Mouse (Mus musculus): ENCODE measurements around the gene Ndufv1. TPM values are rescaled to one million over a fixed set of nuclear protein-coding genes. Genes with fewer than 3 reads are reported as not detected.

The Ndufv1 gene
- polyA plus RNA-seq, 1 experiment from 2014 or later, result 552 TPM

DNA sequence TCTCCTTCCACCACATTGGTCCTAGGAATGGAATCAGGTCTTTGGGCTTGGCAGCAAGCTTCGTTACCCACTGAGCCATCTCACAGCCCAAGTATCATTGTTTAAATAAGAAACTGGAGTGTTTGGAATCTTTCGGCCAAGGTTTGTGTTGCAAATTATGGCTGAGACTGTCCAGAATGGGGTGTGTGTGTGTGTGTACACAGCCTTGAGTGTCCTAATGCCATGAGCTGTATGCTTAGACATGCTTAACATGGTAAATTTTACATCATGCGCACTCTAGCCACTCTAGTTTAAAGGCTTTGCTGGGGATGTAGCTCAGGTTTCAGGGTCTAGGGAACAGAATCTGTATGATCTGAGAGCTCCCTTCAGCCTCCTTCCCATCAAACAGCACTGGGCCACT is 17.1 kb downstream of the Ndufv1 start:
- no peak for ATAC-seq (ENCODE audit: insufficient number of reproducible peaks, insufficient read depth, low FRiP score, low read depth)
- no peak overlapping the region for H3K9ac ChIP-seq (ENCODE audit: low read length)
- H3K4me1 ChIP-seq (ENCODE audit: control insufficient read depth in 2 of 2, insufficient read depth in 2 of 2, low read length in 2 of 2), result peaks cover 2 to 6% of the 10 kb centered on the region in 2 experiments; a peak in 3 of 4 replicates
- 88% methylated on average over 3 of the region's 3 CpGs for WGBS
- no peaks in the 10 kb centered on the region for H3K9me3 ChIP-seq (ENCODE audit: control insufficient read depth, low read length)
- H3K4me2 ChIP-seq (ENCODE audit: low read length), result no peak overlapping the region
- H3K27ac ChIP-seq (replicated peaks in 1 of 2; ENCODE audit: control insufficient read depth in 1 of 2, insufficient read depth in 1 of 2, low read depth in 2 of 2, low read length in 2 of 2), result no peak overlapping the region
- H3K4me3 ChIP-seq (ENCODE audit: control insufficient read depth in 1 of 2, insufficient read depth in 1 of 2, low read depth in 1 of 2, low read length in 2 of 2), result no peak overlapping the region
- H3K36me3 ChIP-seq (ENCODE audit: control insufficient read depth, insufficient read depth, low read length), result no peaks in the 10 kb centered on the region
- no peaks in the 10 kb centered on the region for H3K27me3 ChIP-seq (ENCODE audit: control insufficient read depth, insufficient read depth, low read length)

DNA sequence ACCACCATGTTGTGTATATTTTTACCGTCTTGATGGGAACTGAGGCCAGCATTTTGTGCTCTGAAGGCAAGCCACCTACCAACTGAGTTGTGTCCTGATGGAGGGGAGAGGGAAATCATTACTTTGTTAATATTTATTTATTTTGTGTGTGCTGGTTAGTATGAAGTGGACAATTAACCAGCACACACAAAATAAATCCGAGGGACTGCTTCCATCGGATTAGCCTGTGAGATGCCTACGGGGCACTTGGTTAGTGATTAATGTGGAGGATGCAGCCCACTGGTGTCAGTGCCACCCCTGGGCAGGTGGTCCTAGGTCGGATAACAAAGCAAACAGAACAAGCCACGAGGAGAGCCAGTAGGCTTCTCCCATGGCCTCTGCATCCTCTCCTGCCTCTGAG is 17.7 kb downstream of the Ndufv1 start:
- WGBS, result 69% methylated on average over 6 of the region's 6 CpGs
- Histone ChIP-seq H3K27ac (replicated peaks in 1 of 2; ENCODE audit: control insufficient read depth in 1 of 2, insufficient read depth in 1 of 2, low read depth in 2 of 2, low read length in 2 of 2) (no peak overlapping the region), H3K4me2 (ENCODE audit: low read length) (no peak overlapping the region), H3K4me1 (ENCODE audit: control insufficient read depth in 2 of 2, insufficient read depth in 2 of 2, low read length in 2 of 2) (peaks cover 2 to 6% of the 10 kb centered on the region in 2 experiments; a peak in 3 of 4 replicates), H3K4me3 (ENCODE audit: control insufficient read depth in 1 of 2, insufficient read depth in 1 of 2, low read depth in 1 of 2, low read length in 2 of 2) (no peak overlapping the region), H3K9me3 (ENCODE audit: control insufficient read depth, low read length) (no peaks in the 10 kb centered on the region), H3K9ac (ENCODE audit: low read length) (no peak overlapping the region), H3K36me3 (ENCODE audit: control insufficient read depth, insufficient read depth, low read length) (no peaks in the 10 kb centered on the region), H3K27me3 (ENCODE audit: control insufficient read depth, insufficient read depth, low read length) (no peaks in the 10 kb centered on the region)
- no peak for ATAC-seq (ENCODE audit: insufficient number of reproducible peaks, insufficient read depth, low FRiP score, low read depth)

DNA sequence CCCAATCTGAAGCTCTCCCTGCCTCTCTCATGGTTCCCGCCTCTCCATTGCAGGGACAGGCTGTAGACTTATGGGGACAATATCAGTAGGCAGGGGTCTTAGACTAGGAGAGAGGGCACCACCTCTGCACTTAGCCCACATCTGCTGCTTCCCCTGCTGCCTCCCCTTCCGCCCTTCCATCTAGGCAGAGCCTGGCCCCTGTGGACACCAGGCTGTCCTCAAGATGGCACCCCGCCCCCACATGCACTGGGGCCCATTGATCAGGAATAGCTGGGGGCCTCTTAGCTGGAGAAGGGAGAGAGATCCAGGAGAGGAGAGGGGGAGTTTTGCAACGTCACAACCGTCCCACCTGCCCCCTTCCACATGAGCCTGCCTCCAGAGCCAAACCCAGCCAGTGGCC is 20.2 kb downstream of the Ndufv1 start, which contains the start of gene Tbx10:
Tbx10 (plus strand) TSS at position 337 of the 400 bp plus-strand sequence.
- Histone ChIP-seq H3K4me2 (ENCODE audit: low read length) (no peak within 1 kb of the TSS), H3K4me1 (ENCODE audit: control insufficient read depth in 2 of 2, insufficient read depth in 2 of 2, low read length in 2 of 2) (no peaks in the 10 kb centered on the region), H3K4me3 (ENCODE audit: control insufficient read depth in 1 of 2, insufficient read depth in 1 of 2, low read depth in 1 of 2, low read length in 2 of 2) (no peak within 1 kb of the TSS), H3K27ac (replicated peaks in 1 of 2; ENCODE audit: control insufficient read depth in 1 of 2, insufficient read depth in 1 of 2, low read depth in 2 of 2, low read length in 2 of 2) (no peak within 1 kb of the TSS), H3K27me3 (ENCODE audit: control insufficient read depth, insufficient read depth, low read length) (no peaks in the 10 kb centered on the region), H3K9ac (ENCODE audit: low read length) (no peak within 1 kb of the TSS), H3K9me3 (ENCODE audit: control insufficient read depth, low read length) (no peaks in the 10 kb centered on the region), H3K36me3 (ENCODE audit: control insufficient read depth, insufficient read depth, low read length) (no peaks in the 10 kb centered on the region)
- no peak for ATAC-seq (ENCODE audit: insufficient number of reproducible peaks, insufficient read depth, low FRiP score, low read depth)
- 45% methylated on average over 5 of the region's 5 CpGs for WGBS

DNA sequence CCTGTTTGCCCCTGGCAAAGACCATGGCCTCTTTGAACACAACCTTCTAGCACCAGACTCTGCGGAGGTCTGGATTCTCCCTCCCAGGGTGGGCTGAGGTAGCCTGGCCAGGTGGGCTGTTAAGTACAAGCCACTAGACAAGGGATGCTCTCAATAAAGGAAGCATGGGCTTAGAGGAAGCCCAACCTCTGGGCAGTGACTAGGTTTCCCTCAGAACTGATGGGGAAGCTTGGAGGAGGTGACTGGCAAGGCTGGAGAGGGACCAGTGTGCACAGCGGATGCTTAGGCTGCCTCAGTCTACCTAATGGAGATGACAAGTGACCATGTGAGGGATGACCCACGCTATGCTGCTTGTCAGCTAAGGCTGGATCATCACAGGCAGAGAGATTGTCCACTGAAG is 20.6 kb downstream of the Ndufv1 start:
- Histone ChIP-seq H3K27ac (replicated peaks in 1 of 2; ENCODE audit: control insufficient read depth in 1 of 2, insufficient read depth in 1 of 2, low read depth in 2 of 2, low read length in 2 of 2) (no peak overlapping the region), H3K4me1 (ENCODE audit: control insufficient read depth in 2 of 2, insufficient read depth in 2 of 2, low read length in 2 of 2) (peaks cover 0 to 4% of the 10 kb centered on the region in 2 experiments; a peak in 2 of 4 replicates), H3K4me3 (ENCODE audit: control insufficient read depth in 1 of 2, insufficient read depth in 1 of 2, low read depth in 1 of 2, low read length in 2 of 2) (no peak overlapping the region), H3K27me3 (ENCODE audit: control insufficient read depth, insufficient read depth, low read length) (no peaks in the 10 kb centered on the region), H3K36me3 (ENCODE audit: control insufficient read depth, insufficient read depth, low read length) (no peaks in the 10 kb centered on the region), H3K9ac (ENCODE audit: low read length) (no peak overlapping the region), H3K4me2 (ENCODE audit: low read length) (no peak overlapping the region), H3K9me3 (ENCODE audit: control insufficient read depth, low read length) (no peaks in the 10 kb centered on the region)
- 87% methylated on average over 3 of the region's 3 CpGs for WGBS
- no peak for ATAC-seq (ENCODE audit: insufficient number of reproducible peaks, insufficient read depth, low FRiP score, low read depth)

DNA sequence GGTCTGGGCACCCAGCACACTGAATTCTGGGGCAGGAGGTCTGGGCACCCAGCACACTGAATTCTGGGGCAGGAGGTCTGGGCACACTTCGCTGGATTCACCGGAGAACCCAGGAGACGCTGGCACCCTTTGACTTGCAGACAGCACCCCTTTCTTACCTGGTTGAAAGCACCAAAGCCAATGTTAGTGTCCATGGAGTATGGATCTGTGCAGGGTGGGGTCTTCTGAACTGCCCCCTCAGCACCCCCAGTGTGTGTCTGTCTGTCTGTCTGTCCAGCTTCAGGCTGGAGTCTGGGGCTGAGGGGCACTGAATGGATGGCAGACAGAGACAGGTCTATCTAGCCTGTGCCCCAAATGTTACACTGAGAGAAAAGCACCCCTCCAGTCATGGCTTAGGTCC is 21.0 kb downstream of the Ndufv1 start:
- Histone ChIP-seq H3K36me3 (ENCODE audit: control insufficient read depth, insufficient read depth, low read length) (no peaks in the 10 kb centered on the region), H3K4me2 (ENCODE audit: low read length) (no peak overlapping the region), H3K9ac (ENCODE audit: low read length) (no peak overlapping the region), H3K27ac (replicated peaks in 1 of 2; ENCODE audit: control insufficient read depth in 1 of 2, insufficient read depth in 1 of 2, low read depth in 2 of 2, low read length in 2 of 2) (no peak overlapping the region), H3K9me3 (ENCODE audit: control insufficient read depth, low read length) (no peaks in the 10 kb centered on the region), H3K27me3 (ENCODE audit: control insufficient read depth, insufficient read depth, low read length) (no peaks in the 10 kb centered on the region), H3K4me1 (ENCODE audit: control insufficient read depth in 2 of 2, insufficient read depth in 2 of 2, low read length in 2 of 2) (peaks cover 4 to 8% of the 10 kb centered on the region in 2 experiments), H3K4me3 (ENCODE audit: control insufficient read depth in 1 of 2, insufficient read depth in 1 of 2, low read depth in 1 of 2, low read length in 2 of 2) (no peak overlapping the region)
- 92% methylated on average over 3 of the region's 3 CpGs for WGBS
- no peak for ATAC-seq (ENCODE audit: insufficient number of reproducible peaks, insufficient read depth, low FRiP score, low read depth)

DNA sequence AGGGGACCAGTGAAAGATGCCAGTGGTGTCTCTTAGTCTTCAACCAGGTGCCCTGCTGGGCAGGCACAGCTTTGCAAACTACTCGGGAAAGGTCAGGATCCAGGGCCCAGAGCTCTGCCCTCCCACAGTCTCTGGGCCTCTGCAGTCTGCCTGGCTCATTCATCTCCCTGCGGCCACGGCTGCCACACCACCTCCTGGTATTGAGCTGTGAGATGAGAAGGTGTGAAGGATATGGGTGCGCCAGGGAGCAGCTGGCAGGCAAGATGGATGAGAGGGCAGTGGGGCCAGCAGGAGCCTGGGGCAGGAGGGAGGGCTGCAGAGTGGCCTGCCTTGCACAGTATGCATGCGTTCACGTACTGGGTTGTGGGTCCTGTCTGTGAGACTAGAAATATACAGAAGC is 21.8 kb downstream of the Ndufv1 start:
- Histone ChIP-seq H3K27ac (replicated peaks in 1 of 2; ENCODE audit: control insufficient read depth in 1 of 2, insufficient read depth in 1 of 2, low read depth in 2 of 2, low read length in 2 of 2) (no peak overlapping the region), H3K27me3 (ENCODE audit: control insufficient read depth, insufficient read depth, low read length) (no peaks in the 10 kb centered on the region), H3K4me2 (ENCODE audit: low read length) (no peak overlapping the region), H3K9ac (ENCODE audit: low read length) (no peak overlapping the region), H3K4me1 (ENCODE audit: control insufficient read depth in 2 of 2, insufficient read depth in 2 of 2, low read length in 2 of 2) (peaks cover 10 to 16% of the 10 kb centered on the region in 2 experiments), H3K9me3 (ENCODE audit: control insufficient read depth, low read length) (no peaks in the 10 kb centered on the region), H3K36me3 (ENCODE audit: control insufficient read depth, insufficient read depth, low read length) (no peaks in the 10 kb centered on the region), H3K4me3 (ENCODE audit: control insufficient read depth in 1 of 2, insufficient read depth in 1 of 2, low read depth in 1 of 2, low read length in 2 of 2) (no peak overlapping the region)
- ATAC-seq (ENCODE audit: insufficient number of reproducible peaks, insufficient read depth, low FRiP score, low read depth), result no peak
- WGBS, result 48% methylated on average over 6 of the region's 6 CpGs

DNA sequence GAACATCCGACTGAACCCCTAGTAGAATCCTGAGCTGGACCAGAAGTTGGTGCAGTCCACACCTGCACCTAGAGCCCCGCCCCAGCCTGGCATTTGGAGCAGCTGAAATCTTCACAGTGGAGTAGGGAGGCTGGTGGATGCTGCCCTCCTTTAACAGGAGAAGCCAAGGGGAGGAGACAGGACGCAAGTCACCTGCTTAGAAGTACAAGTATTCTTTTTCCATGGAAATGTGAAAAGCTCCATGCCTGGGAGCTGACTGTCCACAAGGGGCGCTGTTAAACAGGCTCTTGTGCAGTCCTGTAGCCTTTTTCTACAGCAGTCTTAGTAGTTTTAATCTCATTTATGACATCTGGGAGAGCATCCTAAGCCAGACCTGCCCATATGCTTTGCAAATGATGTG is 23.9 kb downstream of the Ndufv1 start:
- Histone ChIP-seq H3K36me3 (ENCODE audit: control insufficient read depth, insufficient read depth, low read length) (no peaks in the 10 kb centered on the region), H3K27me3 (ENCODE audit: control insufficient read depth, insufficient read depth, low read length) (no peaks in the 10 kb centered on the region), H3K4me3 (ENCODE audit: control insufficient read depth in 1 of 2, insufficient read depth in 1 of 2, low read depth in 1 of 2, low read length in 2 of 2) (no peak overlapping the region), H3K4me1 (ENCODE audit: control insufficient read depth in 2 of 2, insufficient read depth in 2 of 2, low read length in 2 of 2) (peaks cover 21 to 26% of the 10 kb centered on the region in 2 experiments), H3K9ac (ENCODE audit: low read length) (no peak overlapping the region), H3K27ac (replicated peaks in 1 of 2; ENCODE audit: control insufficient read depth in 1 of 2, insufficient read depth in 1 of 2, low read depth in 2 of 2, low read length in 2 of 2) (no peak overlapping the region), H3K4me2 (ENCODE audit: low read length) (no peak overlapping the region), H3K9me3 (ENCODE audit: control insufficient read depth, low read length) (no peaks in the 10 kb centered on the region)
- 78% methylated on average over 4 of the region's 4 CpGs for WGBS
- no peak for ATAC-seq (ENCODE audit: insufficient number of reproducible peaks, insufficient read depth, low FRiP score, low read depth)

DNA sequence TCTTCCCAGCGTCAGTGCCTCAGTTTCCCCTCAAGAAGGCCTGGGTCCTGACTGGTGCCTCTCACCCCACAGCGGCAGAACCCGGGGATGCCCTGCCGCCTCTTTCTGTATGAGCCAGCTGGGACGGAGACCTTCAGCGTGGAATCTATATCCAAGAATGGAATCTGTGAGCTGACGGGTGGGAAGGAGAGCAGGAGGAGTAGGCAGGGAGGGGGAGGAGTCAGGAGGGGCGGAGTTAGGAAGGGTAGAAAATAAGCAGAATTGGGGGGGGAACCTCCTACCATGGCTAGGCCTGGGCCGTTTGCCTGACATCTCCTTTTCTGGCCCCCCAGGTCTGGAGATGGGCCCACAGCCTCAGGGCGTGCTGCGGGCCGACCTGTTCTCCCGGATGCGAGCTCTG is 24.5 kb downstream of the Ndufv1 start:
- no peak overlapping the region for H3K27ac ChIP-seq (replicated peaks in 1 of 2; ENCODE audit: control insufficient read depth in 1 of 2, insufficient read depth in 1 of 2, low read depth in 2 of 2, low read length in 2 of 2)
- no peak for ATAC-seq (ENCODE audit: insufficient number of reproducible peaks, insufficient read depth, low FRiP score, low read depth)
- H3K9ac ChIP-seq (ENCODE audit: low read length), result no peak overlapping the region
- H3K4me2 ChIP-seq (ENCODE audit: low read length), result no peak overlapping the region
- no peaks in the 10 kb centered on the region for H3K36me3 ChIP-seq (ENCODE audit: control insufficient read depth, insufficient read depth, low read length)
- peaks cover 21 to 26% of the 10 kb centered on the region in 2 experiments for H3K4me1 ChIP-seq (ENCODE audit: control insufficient read depth in 2 of 2, insufficient read depth in 2 of 2, low read length in 2 of 2)
- H3K4me3 ChIP-seq (ENCODE audit: control insufficient read depth in 1 of 2, insufficient read depth in 1 of 2, low read depth in 1 of 2, low read length in 2 of 2), result no peak overlapping the region
- no peaks in the 10 kb centered on the region for H3K27me3 ChIP-seq (ENCODE audit: control insufficient read depth, insufficient read depth, low read length)
- 78% methylated on average over 14 of the region's 14 CpGs for WGBS
- H3K9me3 ChIP-seq (ENCODE audit: control insufficient read depth, low read length), result no peaks in the 10 kb centered on the region

All from heart, embryonic 14.5 days (tissue).